Mouse (Mus musculus) testis, adult 2 months (tissue): ENCODE measurements around the gene Senp3.

ENCODE experiments used
- CTCF ChIP-seq: fragments of 200-500 bp; IDR thresholded peaks from 2 replicates; pipeline ENCODE4 v1.5.1; 2012; ENCODE audit warnings: low read depth, mild to moderate bottlenecking, inconsistent platforms, low read length, moderate library complexity; ENCODE audit not compliant: control insufficient read depth, insufficient read depth, insufficient replicate concordance
- POLR2A ChIP-seq: fragments of 200-500 bp; IDR thresholded peaks from 2 replicates; pipeline ENCODE4 v1.6.1; 2012; ENCODE audit warnings: low read depth, mild to moderate bottlenecking, inconsistent platforms, low read length, moderate library complexity; ENCODE audit not compliant: control insufficient read depth

GRCm38 (mm10) chr11:69657462-69657881 lies 24.4 kb downstream of the Senp3 start:
- no peak for TF ChIP-seq POLR2A
- no peak for TF ChIP-seq CTCF
